Mouse (Mus musculus) right cerebral cortex, postnatal 36 days (tissue): ENCODE data around the gene Fmnl3.

Experiments
- DNase-seq, 2 experiments: peaks; one replicate each; pipeline ENCODE4 v3.0.0; 2022; ENCODE audit warnings: low spot score in 2 of 2, mixed read lengths in 1 of 2

Fmnl3 gene

GRCm38 (mm10) chr15:99317267-99317651 is 53.0 kb downstream of the Fmnl3 start:
- no peak for DNase-seq

DNA sequence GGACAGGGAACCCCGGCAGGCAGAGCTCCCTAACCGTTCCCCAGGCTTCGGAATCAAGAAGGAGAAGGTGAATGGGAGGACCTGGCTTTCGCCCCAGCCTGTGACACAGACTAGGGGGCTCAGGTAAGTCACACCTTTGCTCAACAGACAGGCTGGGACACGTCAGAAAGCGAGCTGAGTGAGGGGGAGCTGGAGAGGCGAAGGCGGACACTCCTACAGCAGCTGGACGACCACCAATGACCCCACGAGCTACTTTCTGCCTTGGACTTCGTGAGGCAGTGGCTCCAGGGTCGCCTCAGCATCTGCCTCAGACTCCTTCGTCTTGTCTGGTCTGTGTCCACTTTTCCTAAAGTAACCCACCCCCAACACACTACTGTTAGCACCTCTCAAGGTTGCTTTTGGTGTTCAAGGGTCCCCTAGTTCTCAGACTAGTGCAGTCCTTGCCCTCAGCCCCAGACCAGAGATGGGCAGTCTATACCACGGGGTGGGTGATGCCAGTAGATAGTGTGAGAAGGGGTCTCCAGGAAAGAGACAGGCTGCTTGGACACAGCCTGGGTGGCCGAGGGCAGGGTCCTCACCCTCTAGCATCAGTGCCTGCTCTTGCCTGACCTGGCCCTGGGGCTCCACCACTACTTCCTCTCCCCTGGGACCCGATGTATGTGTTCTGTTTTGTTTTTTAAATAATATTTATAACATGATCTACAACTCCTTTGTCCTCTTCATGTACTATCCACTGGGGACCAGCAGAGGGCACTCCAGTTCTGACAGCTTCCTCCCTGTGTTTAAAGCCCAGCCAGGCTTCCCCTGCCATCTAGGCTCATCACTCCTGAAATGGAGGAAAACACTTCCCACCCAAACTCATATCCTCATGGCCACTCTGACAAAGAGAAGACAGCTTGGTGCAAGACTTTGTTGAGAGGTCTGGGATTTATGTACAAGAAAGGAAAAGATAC is 53.7 kb downstream of the Fmnl3 start:
- peak; percentile 54 to 61 for DNase-seq

- DNase-seq, result no peak
These were observed 55.4 kb downstream of the Fmnl3 start for GRCm38 (mm10) chr15:99314891-99315290.

- no peak for DNase-seq
These were observed 59.7 kb downstream of the Fmnl3 start for GRCm38 (mm10) chr15:99310617-99311016.

DNA sequence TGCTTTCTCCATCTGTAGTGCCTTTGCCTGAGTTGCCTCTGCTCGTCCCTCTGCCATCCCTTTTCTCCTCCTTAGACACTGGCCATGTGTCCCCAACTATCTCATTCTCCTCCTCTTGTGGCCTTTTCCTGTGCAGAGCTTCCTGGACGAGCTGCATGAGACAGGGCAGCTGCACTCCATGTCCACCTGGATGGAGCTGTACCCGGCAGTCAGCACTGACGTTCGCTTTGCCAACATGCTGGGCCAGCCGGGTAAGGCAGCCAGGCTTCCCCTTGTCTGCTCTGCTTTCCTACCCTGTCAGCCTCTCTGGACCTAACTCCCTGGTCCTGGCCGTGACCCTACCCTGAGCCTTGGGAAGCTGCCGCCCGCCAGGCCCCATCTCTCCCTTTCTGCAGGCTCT is 60.7 kb downstream of the Fmnl3 start:
- no peak for DNase-seq

- no peak for DNase-seq
These were observed 62.8 kb downstream of the Fmnl3 start for GRCm38 (mm10) chr15:99307476-99307875.

GRCm38 (mm10) chr15:99296213-99296612 is 74.1 kb downstream of the Fmnl3 start:
- no peak for DNase-seq

DNA sequence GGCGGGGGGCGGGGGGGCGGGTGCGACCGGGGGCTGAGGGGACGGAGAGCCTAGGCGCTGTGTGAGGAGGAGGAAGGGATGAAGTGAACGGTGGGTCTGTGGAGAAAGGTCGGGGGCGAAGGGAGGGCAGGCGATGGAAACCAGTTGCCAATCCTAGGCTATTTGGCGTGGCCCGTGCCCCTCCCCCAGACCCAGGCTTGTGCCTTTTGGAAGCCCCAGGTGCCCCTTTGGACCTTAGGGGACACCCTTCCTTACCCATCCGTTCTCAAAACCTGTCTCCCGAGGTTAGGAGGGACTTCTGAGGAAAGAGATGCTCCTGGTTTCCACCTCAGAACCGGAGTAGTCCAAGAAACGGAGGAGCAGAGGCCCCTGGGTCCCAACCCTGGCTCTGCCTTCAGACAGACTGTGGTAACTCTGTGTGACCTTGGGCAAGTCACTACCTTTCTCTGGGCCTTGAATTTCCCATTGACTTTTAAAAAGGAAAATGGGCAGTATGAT is 74.7 kb downstream of the Fmnl3 start, which contains the start of gene Fam186b:
Gene Fam186b (minus strand): TSS at position 405 of the 498 bp plus-strand sequence.
- DNase-seq, result no peak

- peak; percentile 94 for DNase-seq
These were observed 75.4 kb downstream of the Fmnl3 start, which contains the start of gene Prpf40b for GRCm38 (mm10) chr15:99294813-99295374. TSS of gene Prpf40b (plus strand) at chr15:99295087.

DNA sequence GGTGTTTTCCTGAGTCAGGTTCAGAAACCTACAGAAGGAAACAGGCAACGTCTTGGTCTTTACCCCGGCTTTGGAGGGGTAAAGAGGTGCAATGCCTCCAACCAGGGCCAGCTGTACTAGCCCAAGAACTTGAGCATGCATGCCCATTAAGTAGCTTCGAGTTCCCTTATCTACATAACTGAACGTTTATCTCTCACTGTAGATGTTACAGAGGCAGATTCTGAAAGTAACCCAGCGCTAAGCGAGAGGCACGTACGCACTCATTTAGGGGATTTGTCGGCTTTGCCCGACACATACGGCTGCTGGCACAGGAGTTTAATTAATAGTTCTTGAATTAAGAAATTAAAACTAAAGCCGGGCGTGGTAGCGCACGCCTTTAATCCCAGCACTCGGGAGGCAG is 76.0 kb downstream of the Fmnl3 start:
- DNase-seq, result no peak

- DNase-seq, result no peak
These were observed 79.7 kb downstream of the Fmnl3 start for GRCm38 (mm10) chr15:99290586-99290985.

- DNase-seq, result no peak
These were observed 85.1 kb downstream of the Fmnl3 start for GRCm38 (mm10) chr15:99285189-99285535.

DNA sequence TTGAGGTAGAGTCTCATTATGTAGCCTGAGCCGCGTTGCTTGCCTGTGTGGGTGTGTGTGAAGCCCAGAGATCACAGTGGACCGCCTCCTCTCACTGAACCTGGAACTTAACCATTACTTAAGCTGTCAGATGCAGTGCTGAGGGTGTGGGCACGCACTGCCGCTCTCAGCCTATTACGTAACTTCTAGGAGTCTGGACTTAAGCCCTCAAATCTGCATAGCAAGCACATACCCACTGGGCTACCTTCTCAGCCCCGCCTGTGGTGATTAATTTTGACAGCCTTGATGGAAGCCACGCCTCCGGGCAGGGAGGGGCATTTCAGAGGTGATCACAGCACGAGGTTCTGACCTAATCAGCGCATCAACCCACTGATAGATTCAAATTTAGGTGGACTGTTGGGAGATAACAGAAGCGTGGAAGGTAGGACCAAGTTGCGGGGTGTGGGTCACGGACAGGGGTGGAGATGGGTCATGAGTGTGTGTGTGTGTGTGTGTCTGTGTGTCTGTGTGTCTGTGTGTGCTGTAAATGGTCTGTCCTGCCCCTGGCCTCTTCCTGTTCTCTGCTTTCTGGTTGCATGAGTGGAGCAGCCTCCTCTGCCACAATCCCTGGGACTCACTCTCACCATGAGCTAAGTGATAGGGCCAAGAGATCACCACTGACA is 85.6 kb downstream of the Fmnl3 start:
- no peak for DNase-seq

DNA sequence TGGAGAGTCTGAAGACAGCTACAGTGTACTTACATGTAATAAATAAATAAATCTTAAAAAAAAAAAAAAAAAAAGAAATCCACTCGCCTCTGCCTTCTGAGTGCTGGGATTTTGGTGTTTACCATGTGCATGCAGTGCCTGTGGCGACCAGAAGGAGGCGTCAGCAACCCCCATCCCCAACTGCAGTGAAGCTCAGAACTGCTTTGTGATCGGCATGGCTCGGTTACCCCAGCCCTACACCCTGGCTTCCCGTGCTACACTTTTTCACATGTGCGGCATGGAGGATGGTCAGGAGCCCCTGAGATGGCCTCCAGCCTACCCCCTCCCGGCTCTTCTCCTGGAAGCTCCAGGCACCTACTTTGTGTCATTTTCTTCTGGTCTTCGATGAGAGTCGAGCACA is 86.8 kb downstream of the Fmnl3 start:
- no peak for DNase-seq

GRCm38 (mm10) chr15:99278271-99278670 is 92.0 kb downstream of the Fmnl3 start:
- no peak for DNase-seq

DNA sequence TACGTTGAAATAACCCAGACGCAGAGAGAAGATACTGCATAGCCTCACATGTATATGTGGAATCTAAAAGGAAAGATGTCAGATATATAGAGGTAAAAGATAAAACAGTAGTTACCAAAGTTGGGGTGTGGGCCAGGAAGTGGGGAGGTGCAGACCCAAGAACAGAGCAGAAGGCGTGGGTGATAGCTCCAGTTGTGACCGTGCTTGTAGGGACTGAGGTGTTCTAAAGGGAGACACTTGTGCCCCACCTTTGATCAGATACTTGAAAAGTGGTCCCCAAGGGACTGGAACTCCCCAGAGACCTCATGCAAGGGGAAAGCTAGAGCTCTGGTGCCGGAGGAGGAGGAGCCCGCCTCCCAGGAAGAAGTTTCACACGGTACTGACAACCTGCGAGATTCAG is 94.2 kb downstream of the Fmnl3 start:
- no peak for DNase-seq
